Mouse (Mus musculus) thymus, postnatal 4 days (tissue): ENCODE measurements around the gene Rsbn1.

Source experiments
- DNase-seq: peaks from one replicate; pipeline ENCODE4 v3.0.0; 2021

Gene Rsbn1

GRCm38 (mm10) chr3:103914010-103914669, at the start of gene Rsbn1:
TSS of gene Rsbn1 (plus strand) at chr3:103914120.
- peak; percentile 95 for DNase-seq

DNA sequence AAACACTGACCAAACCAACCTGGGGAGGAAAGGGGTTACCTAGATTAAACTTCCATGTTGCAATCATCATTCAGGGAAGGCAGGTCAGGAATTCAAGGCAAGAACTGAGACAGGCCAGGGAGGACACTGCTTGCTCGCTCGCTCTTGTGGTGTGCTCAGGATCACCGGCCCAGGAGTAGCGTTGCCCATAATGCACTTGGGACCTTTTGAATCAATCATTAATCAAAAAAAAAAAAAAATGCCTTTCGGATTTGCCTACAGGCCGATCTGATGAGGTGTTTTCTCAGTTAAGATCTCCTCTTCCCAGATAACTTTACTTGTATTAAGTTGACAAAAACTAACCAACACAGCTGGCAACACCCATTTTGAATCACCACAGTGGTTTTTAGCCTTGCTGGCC, 49.7 kb upstream of the Rsbn1 start:
- no peak for DNase-seq

- DNase-seq = no peak
Measured at GRCm38 (mm10) chr3:103867424-103867971, 46.4 kb upstream of the Rsbn1 start.

DNA sequence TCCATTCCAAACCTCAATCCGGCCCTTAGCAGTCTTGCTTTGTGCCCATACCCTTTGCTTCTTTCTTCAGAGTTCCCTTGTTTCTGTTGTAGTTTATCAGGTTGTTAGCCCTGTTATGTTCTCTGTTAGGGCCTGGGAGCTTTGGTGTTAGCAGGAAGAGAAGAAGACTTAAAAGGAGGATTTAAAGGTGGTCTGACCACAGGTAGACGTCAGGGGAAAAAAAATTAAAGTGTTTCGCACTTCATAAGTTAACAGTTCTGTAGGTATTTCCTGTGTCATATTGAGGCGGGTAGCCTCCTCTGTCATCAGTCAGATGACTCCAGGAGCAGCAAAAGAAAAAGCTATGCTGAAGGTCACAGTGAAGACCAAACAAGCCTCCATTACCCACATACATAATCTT, 45.9 kb upstream of the Rsbn1 start:
- DNase-seq = peak; percentile 8

DNA sequence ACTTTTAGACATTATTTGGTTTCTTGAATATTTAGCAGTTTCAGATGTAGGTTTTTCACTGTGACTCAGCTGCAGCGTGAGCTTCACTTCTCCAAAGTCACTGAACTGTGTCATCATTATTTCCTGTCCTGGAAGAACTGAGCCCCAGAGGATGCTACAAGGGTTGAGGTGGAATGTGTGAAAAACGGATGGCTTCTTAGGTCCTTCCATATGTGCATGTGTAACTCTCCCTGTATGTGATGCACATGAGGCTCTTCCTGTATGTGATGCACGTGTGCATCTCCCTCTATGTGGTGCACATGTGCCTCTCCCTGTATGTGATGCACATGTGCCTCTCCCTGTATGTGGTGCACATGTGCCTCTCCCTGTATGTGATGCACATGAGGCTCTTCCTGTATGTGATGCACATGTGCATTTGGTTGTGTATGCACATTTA, 41.2 kb upstream of the Rsbn1 start:
- DNase-seq = no peak

GRCm38 (mm10) chr3:103874329-103874728, 39.6 kb upstream of the Rsbn1 start:
- DNase-seq = peak; percentile 1

DNA sequence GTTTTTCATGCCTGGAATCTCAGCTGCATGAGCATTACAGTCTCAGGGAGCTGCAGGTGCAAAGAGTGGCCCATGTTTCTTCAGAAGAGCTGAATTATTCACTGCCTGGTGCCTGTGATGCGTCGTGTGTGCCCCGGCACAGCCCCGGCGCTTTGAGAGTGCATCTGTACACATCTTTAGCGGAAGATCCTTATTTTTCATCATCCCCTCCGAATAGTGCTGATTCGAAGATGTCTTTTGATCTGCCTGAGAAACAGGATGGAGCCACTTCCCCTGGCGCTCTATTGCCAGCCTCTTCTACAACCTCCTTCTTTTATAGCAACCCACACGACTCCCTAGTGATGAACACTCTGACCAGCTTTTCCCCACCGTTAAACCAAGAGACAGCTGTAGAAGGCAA, 28.0 kb upstream of the Rsbn1 start:
- peak; percentile 64 for DNase-seq

- DNase-seq = peak; percentile 67
Measured at GRCm38 (mm10) chr3:103887581-103887980, 26.3 kb upstream of the Rsbn1 start.

GRCm38 (mm10) chr3:103893374-103893773, 20.5 kb upstream of the Rsbn1 start:
- DNase-seq = no peak

DNA sequence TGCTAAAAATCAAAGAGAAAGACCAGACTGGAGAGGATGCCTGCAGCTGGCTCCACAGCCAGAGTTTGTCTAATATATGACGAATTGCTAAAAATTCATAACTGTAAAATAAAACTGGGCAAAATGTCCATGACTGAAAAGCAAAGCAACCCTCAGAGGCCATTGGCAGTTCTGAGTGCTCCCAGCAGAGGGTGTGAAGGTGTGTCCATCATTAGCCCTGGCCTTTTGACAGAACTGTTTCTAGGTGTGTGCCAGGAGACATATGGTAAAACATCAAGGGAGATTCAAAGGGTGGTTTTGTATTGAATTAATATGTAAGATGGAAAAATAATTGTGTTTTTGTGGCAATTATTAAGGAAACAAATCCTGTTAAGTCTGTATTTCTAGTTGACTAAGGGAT, 9.2 kb upstream of the Rsbn1 start:
- DNase-seq = peak; percentile 57

DNA sequence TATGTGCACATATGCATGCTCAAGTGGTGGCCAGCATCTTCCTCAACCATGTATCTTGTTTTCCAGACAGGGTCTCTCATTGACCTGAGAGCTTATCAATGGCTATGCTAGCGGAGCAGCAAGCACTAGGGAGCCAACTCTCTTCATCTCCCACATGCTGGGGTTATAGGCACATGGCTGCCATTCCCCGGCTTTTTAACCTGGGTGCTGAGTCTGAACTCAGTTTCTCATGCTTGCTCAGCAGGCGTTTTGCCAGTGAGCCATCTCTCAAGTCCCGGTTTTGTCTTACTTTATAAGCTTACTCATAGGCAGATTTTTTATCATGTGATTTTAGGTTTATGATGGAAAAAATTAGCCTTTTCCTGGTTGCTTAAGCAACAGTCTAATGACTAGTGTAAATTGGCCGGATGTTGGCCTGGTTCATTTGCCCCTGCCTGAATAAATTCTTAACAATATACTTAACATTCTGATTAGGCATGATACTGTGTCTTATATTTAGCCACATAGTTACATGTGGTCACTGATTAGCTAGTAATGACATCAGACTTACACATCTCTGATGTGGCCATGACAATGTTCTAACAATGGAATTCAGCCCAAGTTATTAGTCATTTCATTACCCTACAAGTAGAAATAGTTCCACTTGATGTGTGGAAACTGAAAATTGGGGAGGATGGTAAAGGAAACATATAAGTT, 6.4 kb upstream of the Rsbn1 start:
- DNase-seq = no peak

- DNase-seq = no peak
Measured at GRCm38 (mm10) chr3:103908781-103909180, 5.1 kb upstream of the Rsbn1 start.

GRCm38 (mm10) chr3:103913451-103913961, 414 bp upstream of the Rsbn1 start:
- DNase-seq = peak; percentile 64

DNA sequence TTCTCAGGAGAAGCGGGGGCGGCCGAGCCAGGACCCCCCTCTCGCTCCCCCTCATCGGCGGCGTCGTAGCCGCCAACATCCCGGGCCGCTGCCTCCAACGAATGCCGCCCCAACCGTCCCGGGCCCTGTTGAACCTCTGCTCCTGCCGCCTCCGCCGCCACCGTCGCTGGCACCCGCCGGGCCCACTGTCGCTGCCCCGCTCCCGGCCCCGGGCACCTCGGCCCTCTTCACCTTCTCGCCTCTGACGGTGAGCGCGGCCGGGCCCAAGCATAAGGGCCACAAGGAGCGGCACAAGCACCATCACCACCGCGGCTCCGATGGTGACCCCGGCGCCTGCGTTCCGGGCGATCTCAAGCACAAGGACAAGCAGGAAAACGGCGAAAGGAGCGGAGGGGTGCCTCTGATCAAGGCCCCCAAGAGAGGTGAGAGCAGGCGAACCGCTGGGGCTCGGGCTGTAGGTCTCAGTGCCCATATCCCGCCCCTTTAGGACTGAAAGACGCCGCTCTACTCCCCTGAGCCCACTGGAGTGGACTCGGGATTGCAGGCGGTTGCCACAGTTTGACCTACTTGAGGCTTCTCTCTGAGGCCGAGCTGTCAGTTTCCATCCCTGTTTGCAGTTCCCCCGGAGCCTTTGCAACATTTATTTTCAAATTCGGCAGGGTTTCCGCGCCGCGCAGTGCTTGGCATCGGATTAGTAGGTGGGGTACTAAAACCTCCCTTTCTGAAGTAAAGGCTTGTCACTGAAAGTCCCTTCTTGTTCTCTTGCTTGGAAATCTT, 1.0 kb downstream of the Rsbn1 start:
- DNase-seq = peak; percentile 63

- DNase-seq = no peak
Measured at GRCm38 (mm10) chr3:103915509-103915896, 1.6 kb downstream of the Rsbn1 start.

- DNase-seq = peak; percentile 31
Measured at GRCm38 (mm10) chr3:103916205-103916838, 2.4 kb downstream of the Rsbn1 start.

- no peak for DNase-seq
Measured at GRCm38 (mm10) chr3:103916839-103917237, 2.9 kb downstream of the Rsbn1 start.

GRCm38 (mm10) chr3:103920094-103920493, 6.2 kb downstream of the Rsbn1 start:
- DNase-seq = no peak

GRCm38 (mm10) chr3:103925302-103925701, 11.4 kb downstream of the Rsbn1 start:
- DNase-seq = no peak

DNA sequence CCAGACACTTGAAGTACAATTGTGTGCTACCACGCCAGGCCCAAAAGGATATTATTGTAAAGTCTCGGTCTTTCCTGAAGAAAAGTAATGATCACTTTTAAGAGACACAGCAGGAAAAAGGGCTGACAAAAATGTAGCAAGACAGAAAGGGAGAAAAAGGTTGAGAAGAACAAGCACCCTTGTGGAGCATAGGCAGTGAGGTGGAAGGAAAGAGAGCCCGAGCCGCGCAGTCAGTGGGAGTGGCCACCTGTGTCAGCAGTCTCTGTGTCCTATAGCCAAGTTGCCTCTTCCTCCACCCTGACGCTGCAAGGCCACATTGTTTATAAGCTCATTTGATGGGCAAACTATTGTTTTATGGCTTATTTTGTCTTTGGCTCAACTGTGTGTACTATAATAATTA, 13.6 kb downstream of the Rsbn1 start:
- peak; percentile 56 for DNase-seq

DNA sequence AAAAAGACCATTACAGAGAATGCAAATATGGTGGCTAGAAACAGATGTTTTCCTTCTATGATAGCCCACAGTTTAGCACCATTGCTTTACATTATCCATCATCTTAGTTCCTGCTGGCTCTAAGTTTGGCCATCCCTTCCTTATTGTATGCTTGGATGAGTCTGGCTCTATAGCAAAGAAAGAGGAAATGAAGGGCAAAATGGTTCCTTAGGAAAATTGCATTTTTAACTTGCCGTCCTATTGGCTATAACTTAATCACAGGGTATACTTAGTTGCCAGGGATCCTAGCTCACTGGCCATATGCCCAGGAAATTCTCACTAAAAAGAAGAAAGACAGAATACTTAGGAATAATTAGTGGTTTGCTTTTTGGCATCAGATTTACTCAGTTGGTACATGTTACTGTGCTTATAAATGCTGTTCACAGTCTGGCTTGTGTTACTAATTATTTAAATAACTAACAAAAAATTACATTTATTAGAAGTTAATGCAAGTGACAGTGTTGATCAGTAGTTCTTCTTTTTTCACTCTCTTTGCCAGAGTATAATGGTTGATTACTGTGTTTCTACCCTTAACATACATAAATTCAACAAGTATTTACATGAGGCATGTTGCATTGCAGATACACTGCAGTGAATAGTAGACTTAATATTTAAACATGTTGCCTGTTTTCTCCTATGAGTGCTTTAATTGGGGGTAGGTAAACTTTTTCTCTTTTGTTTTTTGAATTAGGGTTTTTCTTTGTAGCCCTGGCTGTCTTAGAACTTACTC, 31.1 kb downstream of the Rsbn1 start:
- DNase-seq = no peak

- DNase-seq = no peak
Measured at GRCm38 (mm10) chr3:103948666-103949065, 34.7 kb downstream of the Rsbn1 start.
